Mouse (Mus musculus): ENCODE measurements around the gene Nccrp1.
"Not testable (repeated sequence)": the region's sequence is repeated elsewhere in the genome, so short reads cannot be mapped to it uniquely, and the experiment has no call there.

- TF ChIP-seq CTCF, EP300 (IDR thresholded peaks at IDR 0.05): not testable (repeated sequence)
These were observed 37.9 kb downstream of the Nccrp1 start for GRCm38 (mm10) chr7:28509121-28509520.

All from lung, postnatal 0 days (tissue).